Mouse (Mus musculus) midbrain, embryonic 13.5 days (tissue): ENCODE measurements around the gene Lman2l. TPM values are rescaled to one million over a fixed set of nuclear protein-coding genes. Genes with fewer than 3 reads are reported as not detected.

Source experiments
- ATAC-seq: fragments of 200-750 bp; cut with Nextera tagmentation; 2 replicates; pipeline ENCODE4 v1.8.0; 2017; ENCODE audit warnings: mild to moderate bottlenecking, moderate TSS enrichment, moderate library complexity
- H3K27ac ChIP-seq: fragments of 300-500 bp; sonication (generic); 2 replicates; pipeline ENCODE4 v1.5.1; 2015; ENCODE audit warnings: inconsistent platforms, mild to moderate bottlenecking, moderate library complexity
- H3K27me3 ChIP-seq: fragments of 300-500 bp; sonication (generic); 2 replicates; pipeline ENCODE4 v1.6.1; 2015; ENCODE audit warnings: mild to moderate bottlenecking, inconsistent platforms
- H3K36me3 ChIP-seq: fragments of 300-500 bp; sonication (generic); 2 replicates; pipeline ENCODE4 v1.6.1; 2015; ENCODE audit warnings: mild to moderate bottlenecking, inconsistent platforms
- H3K4me1 ChIP-seq: fragments of 300-500 bp; sonication (generic); replicated peaks from 2 replicates; pipeline ENCODE4 v1.6.1; 2015; ENCODE audit warnings: inconsistent platforms
- H3K4me2 ChIP-seq: fragments of 300-500 bp; sonication (generic); replicated peaks from 2 replicates; pipeline ENCODE4 v1.6.1; 2015; ENCODE audit warnings: moderate library complexity, mild to moderate bottlenecking, inconsistent platforms
- H3K4me3 ChIP-seq: fragments of 300-500 bp; sonication (generic); replicated peaks from 2 replicates; pipeline ENCODE4 v1.5.1; 2015; ENCODE audit warnings: mild to moderate bottlenecking, inconsistent platforms
- H3K9ac ChIP-seq: fragments of 300-500 bp; sonication (generic); replicated peaks from 2 replicates; pipeline ENCODE4 v1.6.1; 2015; ENCODE audit warnings: mild to moderate bottlenecking, inconsistent platforms
- H3K9me3 ChIP-seq: fragments of 300-500 bp; sonication (generic); 2 replicates; pipeline ENCODE4 v1.6.1; 2016; ENCODE audit warnings: mild to moderate bottlenecking, inconsistent platforms
- WGBS: fragments of 180-500 bp; shearing (Covaris S2); methylation state at CpG from one replicate; pipeline ENCODE4 v1.1.7; 2015; 5-methylcytosine and 5-hydroxymethylcytosine counted together
- polyA plus RNA-seq: library from polyadenylated mRNA; unstranded; fragments of >200 nt; fragmentation: Nextera tagmentation; extraction: Ambion mirVana; gene quantifications from 2 replicates; pipeline ENCODE4 v1.2.1, GENCODE M21; 2015

Lman2l gene
- polyA plus RNA-seq, 1 experiment from 2014 or later = 72.1 TPM

- WGBS = 93% methylated on average over 5 of the region's 5 CpGs
- Histone ChIP-seq H3K4me1 (peaks cover 18% of the 10 kb centered on the region), H3K4me2 (no peak overlapping the region), H3K27ac (no peak overlapping the region), H3K9ac (no peak overlapping the region), H3K9me3 (no peaks in the 10 kb centered on the region), H3K4me3 (no peak overlapping the region), H3K36me3 (peaks cover 9% of the 10 kb centered on the region; the same call in 1 of the 2 replicates), H3K27me3 (no peaks in the 10 kb centered on the region)
- no peak for ATAC-seq
Measured at GRCm38 (mm10) chr1:36446841-36447240, 1.8 kb upstream of the Lman2l start.

GRCm38 (mm10) chr1:36446106-36446824 is 1.2 kb upstream of the Lman2l start:
- no peak overlapping the region for H3K4me3 ChIP-seq
- no peak overlapping the region for H3K27ac ChIP-seq
- peaks cover 18% of the 10 kb centered on the region for H3K4me1 ChIP-seq
- no peak for ATAC-seq
- no peak overlapping the region for H3K9ac ChIP-seq
- H3K36me3 ChIP-seq = peaks cover 14% of the 10 kb centered on the region
- WGBS = 93% methylated on average over 5 of the region's 5 CpGs
- no peaks in the 10 kb centered on the region for H3K27me3 ChIP-seq
- no peak overlapping the region for H3K4me2 ChIP-seq
- no peaks in the 10 kb centered on the region for H3K9me3 ChIP-seq

GRCm38 (mm10) chr1:36445508-36445907 is 437 bp upstream of the Lman2l start:
- Histone ChIP-seq H3K27me3 (no peaks in the 10 kb centered on the region), H3K9me3 (no peaks in the 10 kb centered on the region), H3K4me1 (peaks cover 18% of the 10 kb centered on the region), H3K27ac (peak overlapping the region; percentile 79), H3K36me3 (peaks cover 18% of the 10 kb centered on the region), H3K4me2 (peak overlapping the region; percentile 65), H3K4me3 (no peak overlapping the region; the same call in 1 of the 2 replicates), H3K9ac (no peak overlapping the region)
- peak; percentile 19 for ATAC-seq
- WGBS = 46% methylated on average over 8 of the region's 8 CpGs

GRCm38 (mm10) chr1:36441101-36441500 is 4.0 kb downstream of the Lman2l start:
- Histone ChIP-seq H3K9me3 (no peaks in the 10 kb centered on the region), H3K9ac (no peak overlapping the region), H3K27me3 (no peaks in the 10 kb centered on the region), H3K4me3 (no peak overlapping the region), H3K4me1 (peaks cover 18% of the 10 kb centered on the region), H3K27ac (no peak overlapping the region), H3K4me2 (no peak overlapping the region), H3K36me3 (peaks cover 54% of the 10 kb centered on the region)
- ATAC-seq = no peak
- WGBS = 96% methylated on average over 4 of the region's 4 CpGs

- no peaks in the 10 kb centered on the region for H3K9me3 ChIP-seq
- no peak overlapping the region for H3K9ac ChIP-seq
- ATAC-seq = no peak
- WGBS = 96% methylated on average over 3 of the region's 3 CpGs
- H3K27ac ChIP-seq = no peak overlapping the region
- no peak overlapping the region for H3K4me2 ChIP-seq
- H3K36me3 ChIP-seq = peaks cover 82% of the 10 kb centered on the region
- no peaks in the 10 kb centered on the region for H3K27me3 ChIP-seq
- no peaks in the 10 kb centered on the region for H3K4me1 ChIP-seq
- no peak overlapping the region for H3K4me3 ChIP-seq
Measured at GRCm38 (mm10) chr1:36437223-36437622, 7.8 kb downstream of the Lman2l start.

GRCm38 (mm10) chr1:36436515-36436914 is 8.6 kb downstream of the Lman2l start:
- Histone ChIP-seq H3K4me2 (no peak overlapping the region), H3K4me3 (no peak overlapping the region), H3K9ac (no peak overlapping the region), H3K27me3 (no peaks in the 10 kb centered on the region), H3K36me3 (peaks cover 83% of the 10 kb centered on the region), H3K9me3 (no peaks in the 10 kb centered on the region), H3K27ac (no peak overlapping the region), H3K4me1 (no peaks in the 10 kb centered on the region)
- WGBS = 97% methylated on average over 6 of the region's 6 CpGs
- ATAC-seq = no peak

GRCm38 (mm10) chr1:36435071-36435470 is 10.0 kb downstream of the Lman2l start:
- Histone ChIP-seq H3K36me3 (peaks cover 91% of the 10 kb centered on the region), H3K27ac (no peak overlapping the region), H3K27me3 (no peaks in the 10 kb centered on the region), H3K9me3 (no peaks in the 10 kb centered on the region), H3K4me2 (no peak overlapping the region), H3K9ac (no peak overlapping the region), H3K4me3 (no peak overlapping the region), H3K4me1 (no peaks in the 10 kb centered on the region)
- WGBS = 86% methylated on average over 4 of the region's 4 CpGs
- ATAC-seq = no peak

GRCm38 (mm10) chr1:36433616-36434015 is 11.5 kb downstream of the Lman2l start:
- H3K27me3 ChIP-seq = no peaks in the 10 kb centered on the region
- H3K4me2 ChIP-seq = no peak overlapping the region
- no peak overlapping the region for H3K4me3 ChIP-seq
- H3K9ac ChIP-seq = no peak overlapping the region
- ATAC-seq = no peak
- H3K27ac ChIP-seq = no peak overlapping the region
- H3K4me1 ChIP-seq = no peaks in the 10 kb centered on the region
- 94% methylated on average over 3 of the region's 3 CpGs for WGBS
- H3K36me3 ChIP-seq = peaks cover 94% of the 10 kb centered on the region
- no peaks in the 10 kb centered on the region for H3K9me3 ChIP-seq

- no peak for ATAC-seq
- Histone ChIP-seq H3K36me3 (peaks cover 94% of the 10 kb centered on the region), H3K9ac (no peak overlapping the region), H3K4me2 (no peak overlapping the region), H3K4me1 (no peaks in the 10 kb centered on the region), H3K27ac (no peak overlapping the region), H3K4me3 (no peak overlapping the region), H3K27me3 (no peaks in the 10 kb centered on the region), H3K9me3 (no peaks in the 10 kb centered on the region)
- 92% methylated on average over 4 of the region's 4 CpGs for WGBS
Measured at GRCm38 (mm10) chr1:36432999-36433398, 12.1 kb downstream of the Lman2l start.

GRCm38 (mm10) chr1:36429511-36429910 is 15.6 kb downstream of the Lman2l start:
- H3K36me3 ChIP-seq = peaks cover 94% of the 10 kb centered on the region
- ATAC-seq = no peak

GRCm38 (mm10) chr1:36404531-36404930 is 40.5 kb downstream of the Lman2l start:
- no peak for ATAC-seq
- H3K9ac ChIP-seq = no peak overlapping the region
- WGBS = 89% methylated on average over 6 of the region's 6 CpGs
- peaks cover 18% of the 10 kb centered on the region for H3K4me1 ChIP-seq
- no peaks in the 10 kb centered on the region for H3K27me3 ChIP-seq
- no peaks in the 10 kb centered on the region for H3K36me3 ChIP-seq
- H3K4me3 ChIP-seq = no peak overlapping the region
- H3K4me2 ChIP-seq = no peak overlapping the region
- H3K27ac ChIP-seq = no peak overlapping the region
- H3K9me3 ChIP-seq = no peaks in the 10 kb centered on the region

More at GRCm38 (mm10) chr1:36429511-36429910, 15.6 kb downstream of the Lman2l start:
- Histone ChIP-seq H3K27ac (no peak overlapping the region), H3K27me3 (no peaks in the 10 kb centered on the region), H3K9me3 (no peaks in the 10 kb centered on the region), H3K4me2 (no peak overlapping the region), H3K4me1 (no peaks in the 10 kb centered on the region), H3K4me3 (no peak overlapping the region), H3K9ac (no peak overlapping the region)
- WGBS = 84% methylated on average over 2 of the region's 2 CpGs

GRCm38 (mm10) chr1:36401509-36401908 is 43.6 kb downstream of the Lman2l start:
- Histone ChIP-seq H3K36me3 (no peaks in the 10 kb centered on the region), H3K9ac (no peak overlapping the region), H3K4me1 (peaks cover 18% of the 10 kb centered on the region), H3K4me2 (no peak overlapping the region), H3K27ac (peak overlapping the region; percentile 69), H3K27me3 (no peaks in the 10 kb centered on the region), H3K9me3 (no peaks in the 10 kb centered on the region), H3K4me3 (no peak overlapping the region)
- 37% methylated on average over 4 of the region's 4 CpGs for WGBS
- peak; percentile 90 for ATAC-seq

GRCm38 (mm10) chr1:36397041-36397440 is 48.0 kb downstream of the Lman2l start:
- Histone ChIP-seq H3K27me3 (no peaks in the 10 kb centered on the region), H3K9ac (no peak overlapping the region), H3K27ac (no peak overlapping the region), H3K9me3 (no peaks in the 10 kb centered on the region), H3K4me3 (no peak overlapping the region), H3K4me2 (no peak overlapping the region), H3K4me1 (peaks cover 12% of the 10 kb centered on the region), H3K36me3 (no peaks in the 10 kb centered on the region)
- WGBS = 31% methylated on average over 6 of the region's 6 CpGs
- no peak for ATAC-seq
